Mouse (Mus musculus): ENCODE measurements around the gene Pim3.

Gene Pim3

DNA sequence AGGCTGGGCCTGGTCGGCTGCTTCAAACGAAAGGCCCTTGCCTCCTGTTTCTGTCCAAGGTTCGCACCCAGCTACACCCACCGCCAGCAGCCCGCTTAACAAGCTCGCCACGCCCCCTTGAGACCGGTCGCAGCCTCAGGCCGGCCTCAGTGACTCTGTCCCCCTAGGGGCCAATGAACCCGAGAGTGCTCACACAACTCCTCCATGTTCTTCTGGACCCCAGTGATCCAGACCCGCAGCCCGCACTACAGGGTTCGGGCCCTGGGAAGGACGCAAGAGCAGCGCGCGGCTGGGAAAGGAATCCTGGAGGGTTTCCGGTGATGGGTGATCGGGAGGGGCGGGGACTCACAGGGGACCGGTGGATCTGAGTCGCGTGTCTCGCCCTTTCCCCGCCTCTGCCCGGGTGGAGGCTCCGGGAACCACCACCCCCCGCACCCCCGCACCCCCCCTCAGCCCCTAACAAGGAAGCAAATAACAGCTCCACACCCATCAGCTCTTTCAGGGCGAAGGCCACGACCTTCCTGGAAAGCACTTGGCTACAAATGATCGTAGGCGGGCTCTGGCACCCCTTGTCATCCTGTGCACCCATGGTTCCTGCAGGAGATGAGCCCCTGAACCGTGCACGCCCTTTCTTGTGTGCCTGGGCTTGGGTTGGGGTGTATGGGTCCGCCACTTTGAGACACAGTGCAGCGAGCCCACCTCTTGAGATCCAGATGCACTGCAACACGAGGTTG lies 24.6 kb upstream of the Pim3 start:
- DNase-seq: peak; percentile 64

DNA sequence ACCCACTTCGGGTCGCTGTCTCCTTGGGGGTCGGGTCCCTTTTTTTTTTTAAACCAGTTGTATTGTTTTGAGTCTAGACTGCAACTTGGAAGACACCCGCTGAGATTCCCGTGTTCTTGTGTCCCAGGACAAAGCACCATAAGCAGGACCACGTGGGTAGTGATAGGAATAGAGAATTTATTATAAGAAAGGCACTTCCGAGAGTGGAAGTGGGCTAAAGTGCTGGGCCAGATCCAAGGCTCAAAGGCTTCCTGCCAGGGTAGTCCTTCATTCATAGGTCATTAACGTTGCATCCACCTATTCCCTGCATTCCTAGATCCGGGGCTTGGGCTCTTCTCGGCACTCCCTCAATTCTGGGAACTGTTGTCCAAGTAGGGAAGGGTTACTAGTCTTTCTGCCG lies 24.0 kb upstream of the Pim3 start:
- peak; percentile 18 for DNase-seq

DNA sequence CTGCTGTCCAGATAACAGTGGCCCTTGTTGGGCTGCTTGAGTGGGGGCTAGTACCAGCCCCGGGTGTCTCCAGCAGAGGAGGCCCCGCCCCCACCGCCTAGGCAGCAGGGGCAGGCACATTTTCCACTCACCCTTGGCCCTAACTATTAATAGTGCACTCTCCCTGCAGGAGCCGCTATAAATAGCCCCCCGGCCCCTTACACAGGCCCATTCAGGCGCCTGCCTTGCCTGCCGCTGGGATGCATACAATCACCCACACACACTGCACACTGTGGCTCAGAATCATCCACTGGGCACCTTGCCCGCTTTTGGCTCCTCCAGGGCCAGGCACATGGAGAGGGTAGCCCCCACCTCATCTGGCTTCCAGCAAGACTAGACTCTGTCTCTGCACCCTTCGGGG lies 22.7 kb upstream of the Pim3 start:
- DNase-seq: peak; percentile 90

DNA sequence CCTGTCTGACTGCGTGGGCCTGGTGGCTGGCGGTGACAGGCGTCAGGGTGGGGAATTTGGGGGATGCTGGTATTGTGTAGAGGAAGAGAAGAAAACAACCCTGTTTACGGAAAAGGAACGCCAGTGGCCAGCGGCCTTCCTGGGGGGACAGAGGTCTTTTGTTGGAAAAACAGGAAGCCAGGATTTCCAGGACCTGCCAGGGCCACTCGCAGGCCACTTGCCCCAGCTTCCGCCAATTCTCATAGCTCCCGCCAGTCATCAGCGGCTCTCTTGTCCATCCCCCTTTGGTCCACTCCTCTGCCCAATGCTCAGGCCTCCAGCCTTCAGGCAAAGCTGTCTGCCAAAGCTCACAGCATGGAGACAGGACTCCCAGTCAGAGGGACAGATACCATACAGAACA lies 21.9 kb upstream of the Pim3 start:
- peak; percentile 51 for DNase-seq

DNA sequence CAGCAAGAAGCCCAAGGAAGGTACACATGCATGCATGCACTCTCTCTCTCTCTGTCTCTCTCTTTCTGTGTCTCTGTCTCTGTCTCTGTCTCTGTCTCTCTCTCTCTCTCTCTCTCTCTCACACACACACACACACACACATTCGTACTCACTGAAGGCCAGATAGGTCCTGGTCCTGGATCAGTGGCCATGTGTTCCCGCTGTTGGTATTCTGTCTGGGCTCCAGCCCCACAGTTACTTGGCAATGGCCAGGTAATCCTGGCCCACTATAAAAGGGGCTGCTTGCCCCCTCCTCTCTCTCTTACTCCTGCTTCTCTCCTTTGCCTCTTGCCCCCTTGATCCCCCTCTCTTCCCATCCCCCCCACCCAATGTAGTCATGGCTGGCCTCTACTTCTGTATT lies 20.8 kb upstream of the Pim3 start:
- no peak for DNase-seq

DNA sequence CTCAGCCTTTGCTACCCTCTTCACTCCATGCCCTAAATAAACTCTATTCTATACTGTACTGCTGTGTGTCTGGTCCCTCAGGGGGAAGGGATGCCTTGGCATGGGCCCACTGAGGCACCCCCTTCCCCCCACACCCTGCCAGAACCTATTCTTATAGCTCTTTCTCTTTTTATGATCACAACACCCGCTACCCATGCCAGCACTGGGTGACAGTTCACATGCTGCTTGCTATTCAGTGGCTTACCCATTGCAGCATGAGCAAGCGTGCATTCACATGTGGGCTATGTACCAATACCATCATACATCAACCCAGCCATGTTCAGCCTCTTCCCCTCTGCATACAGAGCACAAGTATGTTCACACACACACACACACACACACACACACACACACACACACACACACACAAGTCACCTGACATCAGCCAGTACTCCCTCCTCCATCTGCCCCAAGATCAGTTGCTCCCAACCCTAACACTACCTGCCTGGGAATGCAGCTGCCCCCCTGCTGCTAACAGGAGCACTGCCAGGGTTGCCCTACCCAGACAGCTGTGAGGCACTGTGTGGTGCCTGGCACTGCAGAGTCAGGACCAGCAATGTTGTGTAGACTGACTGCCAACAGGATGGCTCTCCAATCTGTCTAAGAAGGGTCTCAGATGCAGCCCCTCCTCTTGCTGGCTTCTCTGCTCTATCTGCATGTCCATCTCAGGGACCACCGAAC lies 20.2 kb upstream of the Pim3 start:
- DNase-seq: no peak

DNA sequence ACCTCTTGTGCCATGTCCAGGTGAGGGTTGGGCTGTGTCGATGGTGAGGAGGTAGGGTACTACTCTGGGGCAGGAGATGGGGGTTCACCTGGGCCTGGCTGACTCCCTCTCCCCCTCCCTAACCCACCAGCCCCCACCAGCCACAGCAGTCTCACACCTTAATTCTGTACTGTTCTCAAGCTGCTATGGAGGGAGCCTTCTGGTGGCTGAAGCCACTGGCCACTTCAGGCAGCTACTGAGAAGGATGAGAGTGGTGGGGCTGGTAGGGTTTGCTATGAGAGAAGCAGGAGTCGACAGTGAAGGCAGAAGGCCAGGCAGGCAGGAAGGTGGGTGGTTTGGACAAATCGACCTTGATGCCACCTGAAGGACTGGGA lies 19.7 kb upstream of the Pim3 start:
- DNase-seq: no peak

DNA sequence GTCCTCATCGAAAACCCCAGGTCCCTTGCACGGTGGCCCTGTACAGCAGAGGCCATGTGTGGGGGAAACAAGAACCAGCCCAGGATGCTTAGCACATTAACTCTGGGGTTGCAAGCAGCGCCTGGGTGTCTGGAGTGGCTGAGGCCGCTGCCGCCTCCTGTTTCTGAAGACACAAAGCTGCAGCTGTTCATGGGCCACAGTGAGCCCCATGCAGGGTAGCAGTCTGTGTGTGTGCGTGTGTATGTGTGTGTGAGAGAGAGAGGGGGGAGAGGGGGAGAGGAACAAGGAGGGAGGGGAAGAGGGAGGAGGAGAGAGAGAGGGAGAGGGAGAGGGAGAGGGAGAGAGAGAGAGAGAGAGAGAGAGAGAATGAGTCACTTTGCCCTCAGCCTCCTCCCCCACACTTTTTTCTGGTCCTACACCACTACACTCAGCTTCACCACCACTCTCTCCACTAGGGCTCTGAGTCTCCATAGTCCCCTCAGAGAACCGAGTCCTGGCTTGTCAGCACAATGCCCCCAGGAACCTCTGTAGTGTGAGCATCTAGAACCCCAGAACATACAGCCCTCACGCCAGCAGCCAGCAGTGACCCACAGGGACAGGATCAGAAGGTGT lies 18.4 kb upstream of the Pim3 start:
- DNase-seq: peak; percentile 75

DNA sequence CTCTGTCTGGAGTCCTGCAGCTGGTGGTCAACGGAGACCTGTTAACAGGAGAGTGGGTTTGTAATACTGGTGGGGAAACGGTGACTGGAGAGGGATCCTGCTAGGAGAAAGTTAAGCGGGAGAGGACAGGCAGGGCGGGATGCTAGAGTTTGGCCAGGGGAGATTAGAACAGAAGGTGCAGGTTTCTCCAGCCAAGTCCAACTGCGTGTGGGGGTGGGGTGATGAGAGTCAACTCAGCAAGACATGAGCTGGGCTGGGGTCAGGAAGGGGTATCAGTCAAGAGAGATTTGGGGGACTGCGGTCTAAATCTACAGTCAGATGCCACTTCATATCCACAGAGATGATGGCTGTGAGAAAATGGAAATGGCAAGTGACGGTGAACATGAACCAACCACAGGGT lies 17.0 kb upstream of the Pim3 start:
- DNase-seq: no peak

DNA sequence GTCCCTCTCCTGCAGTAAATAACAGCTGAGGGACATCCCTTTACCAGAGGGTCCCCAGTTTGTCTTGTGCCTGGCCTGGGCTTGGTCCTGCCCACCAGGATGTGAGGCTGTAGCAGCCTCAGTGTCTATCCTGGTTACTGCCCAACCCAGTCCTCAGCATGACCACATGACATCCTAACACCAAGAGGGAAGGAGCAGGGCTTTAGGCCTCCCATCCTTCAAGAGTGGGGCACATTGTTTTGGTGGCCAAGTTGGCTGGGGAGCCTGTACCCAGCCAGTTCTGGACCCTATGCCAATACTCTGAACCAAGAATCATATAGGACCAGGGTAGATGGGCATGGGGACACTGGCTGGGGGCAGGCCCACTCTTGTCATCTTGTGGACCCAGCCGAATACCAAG lies 13.3 kb upstream of the Pim3 start:
- no peak for DNase-seq

DNA sequence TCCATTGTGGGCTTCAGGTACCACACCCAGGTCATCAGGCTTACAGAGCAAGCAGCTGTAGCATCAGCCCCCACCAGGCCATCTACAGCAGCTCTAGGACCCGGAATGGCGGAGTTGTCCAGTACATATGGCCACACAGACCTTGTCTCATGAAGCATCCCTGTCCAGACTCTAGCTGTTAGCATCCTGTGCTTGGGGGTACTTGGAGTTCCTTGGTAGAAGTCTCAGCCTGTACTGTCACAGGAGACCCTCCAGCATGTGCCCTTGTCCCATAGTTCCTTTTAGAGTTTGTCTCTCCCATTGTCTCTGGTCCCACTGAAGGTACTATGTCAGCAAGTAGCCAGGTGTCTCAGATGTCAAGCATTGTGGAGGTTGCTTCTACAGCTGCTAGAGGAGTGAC lies 12.4 kb upstream of the Pim3 start:
- DNase-seq: no peak

DNA sequence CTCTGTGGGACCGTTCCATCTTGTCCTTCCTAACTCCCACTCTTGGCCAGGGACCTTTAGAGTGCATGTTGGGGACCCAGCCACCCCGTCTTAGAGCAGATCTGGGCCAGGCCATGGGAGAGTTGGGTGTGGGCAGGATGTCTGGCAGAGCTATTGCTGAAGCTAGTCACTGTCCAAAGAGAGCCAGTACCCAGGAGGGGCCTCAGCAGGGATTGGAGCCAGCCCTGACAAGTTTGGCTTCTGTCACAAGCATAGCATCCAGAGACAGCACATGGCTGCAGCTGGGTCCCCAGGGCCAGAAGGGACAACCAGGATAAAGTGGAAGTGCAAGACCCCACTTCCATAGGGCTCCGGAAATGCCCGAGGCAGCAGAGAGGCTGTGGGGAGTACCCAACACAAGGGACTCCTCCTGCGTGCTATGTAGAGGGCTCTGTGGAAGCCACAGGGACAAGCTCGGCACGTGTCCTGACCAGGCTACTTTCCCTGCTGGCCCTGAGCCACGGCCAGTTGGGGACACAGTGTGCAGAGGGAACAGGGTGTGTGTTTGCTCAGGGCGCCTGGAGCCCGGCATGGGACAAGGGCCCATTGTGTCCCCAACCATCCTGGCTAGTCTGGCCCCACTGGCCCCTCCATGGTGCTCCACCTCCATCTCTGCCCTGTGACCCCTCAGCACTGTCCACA lies 11.7 kb upstream of the Pim3 start:
- peak; percentile 72 for DNase-seq

DNA sequence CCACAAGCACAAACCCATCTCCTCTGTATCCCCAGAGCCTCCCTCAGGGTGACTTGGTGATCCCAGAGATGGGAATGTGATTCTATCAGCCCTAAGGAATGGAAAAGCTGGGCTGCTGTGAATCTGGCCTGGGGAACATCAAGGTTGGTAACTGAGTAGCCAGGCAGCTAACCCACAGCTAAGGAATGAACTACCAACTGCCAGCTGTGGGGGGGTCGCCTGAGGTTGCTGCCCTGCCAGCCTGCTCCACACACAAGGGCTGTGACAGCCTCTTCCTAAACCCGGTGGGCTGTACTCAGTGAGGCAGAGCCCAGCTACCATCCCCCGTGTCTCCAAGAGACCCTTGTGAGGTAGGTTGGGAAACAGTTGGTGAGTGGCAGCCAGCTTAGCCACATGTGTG lies 10.9 kb upstream of the Pim3 start:
- DNase-seq: no peak

DNA sequence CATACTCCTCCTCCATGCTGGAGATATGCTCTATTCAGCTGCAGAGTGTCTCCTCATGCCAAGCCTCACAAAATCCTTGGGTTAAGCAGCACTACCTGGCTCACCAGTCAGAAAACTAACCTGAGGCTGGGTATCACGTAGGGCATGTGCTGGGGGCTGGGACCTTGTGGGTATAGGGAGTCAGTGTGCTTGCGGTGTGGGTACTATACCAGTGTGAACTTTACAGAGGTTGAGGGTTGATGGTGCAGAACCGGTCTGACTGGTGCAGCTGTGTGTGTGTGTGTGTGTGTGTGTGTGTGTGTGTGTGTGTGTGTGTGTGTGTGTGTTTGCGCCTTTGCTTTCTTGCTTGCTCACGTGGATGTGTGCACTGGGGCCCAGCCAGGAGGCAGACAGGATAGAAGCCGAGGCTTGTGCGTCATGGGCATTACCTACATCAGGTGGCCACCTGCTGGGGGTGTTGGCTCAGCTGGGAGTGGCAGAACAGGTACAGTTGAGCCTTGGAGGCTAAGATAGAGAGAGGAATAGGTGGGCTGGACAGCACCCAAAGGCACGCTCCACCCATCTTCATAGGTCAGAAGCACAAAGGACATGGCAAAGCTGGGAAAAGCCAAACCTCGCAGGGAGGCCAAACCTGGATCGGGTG lies 10.4 kb upstream of the Pim3 start:
- no peak for DNase-seq

DNA sequence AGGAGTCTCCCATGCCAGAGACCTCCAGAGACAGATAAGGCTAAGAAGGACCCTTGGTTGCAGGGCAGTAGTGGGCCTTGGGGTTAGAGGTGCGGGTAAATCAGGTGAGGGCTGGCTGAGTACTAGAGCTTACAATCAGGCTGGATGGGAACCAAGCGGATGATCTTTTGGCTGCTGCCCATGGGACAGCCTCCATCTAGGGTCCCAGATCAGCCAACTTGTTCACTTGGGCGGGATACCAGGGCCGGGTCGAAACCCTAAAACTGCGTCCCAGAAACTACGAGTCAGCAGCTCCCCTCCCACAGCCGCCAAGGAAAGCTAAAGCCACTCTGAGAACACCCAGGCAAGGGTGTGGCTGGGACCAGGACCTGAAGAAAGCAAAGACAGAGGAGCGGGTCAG lies 8.9 kb upstream of the Pim3 start:
- DNase-seq: no peak

DNA sequence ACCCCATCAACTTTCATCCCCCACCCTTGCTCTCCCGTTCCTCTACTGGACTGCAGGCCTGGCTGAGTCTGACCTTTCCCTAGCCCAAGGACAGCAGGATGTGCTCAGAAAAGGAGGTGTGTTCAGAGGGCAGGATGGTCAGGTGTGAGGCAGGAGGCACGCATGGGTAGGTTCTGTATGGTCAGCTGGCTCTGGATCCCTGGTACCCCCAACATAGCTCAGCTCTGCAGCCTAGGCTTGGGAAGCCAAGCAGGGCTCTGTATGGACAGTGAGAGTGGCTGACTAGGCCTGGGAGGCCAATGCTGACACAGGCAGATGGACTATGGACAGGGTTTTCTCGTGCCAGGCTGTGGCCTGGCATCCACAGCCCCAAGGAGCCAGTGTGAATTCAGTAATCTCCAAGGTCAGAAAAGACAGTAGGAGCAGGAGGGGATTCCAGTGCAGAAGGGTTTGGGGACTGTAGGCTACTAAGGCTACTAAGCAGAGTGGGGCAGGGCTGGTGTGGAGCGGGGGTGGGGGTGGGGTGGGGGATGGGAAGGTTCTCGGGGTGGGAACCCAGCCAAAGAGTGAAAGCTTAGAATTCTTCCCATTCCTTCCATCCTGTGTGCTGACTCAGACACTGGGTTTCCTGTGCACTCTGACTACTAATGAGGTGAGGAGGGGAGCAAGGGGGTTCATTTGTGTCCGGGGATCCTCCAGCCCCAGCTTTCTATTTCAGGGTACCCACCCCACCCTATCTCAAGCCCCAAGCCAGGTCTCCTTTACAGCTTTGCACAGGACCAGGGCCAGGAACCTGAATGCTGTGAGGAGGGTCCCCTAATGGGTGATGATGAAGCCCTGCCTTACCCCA lies 7.6 kb upstream of the Pim3 start:
- no peak for DNase-seq

DNA sequence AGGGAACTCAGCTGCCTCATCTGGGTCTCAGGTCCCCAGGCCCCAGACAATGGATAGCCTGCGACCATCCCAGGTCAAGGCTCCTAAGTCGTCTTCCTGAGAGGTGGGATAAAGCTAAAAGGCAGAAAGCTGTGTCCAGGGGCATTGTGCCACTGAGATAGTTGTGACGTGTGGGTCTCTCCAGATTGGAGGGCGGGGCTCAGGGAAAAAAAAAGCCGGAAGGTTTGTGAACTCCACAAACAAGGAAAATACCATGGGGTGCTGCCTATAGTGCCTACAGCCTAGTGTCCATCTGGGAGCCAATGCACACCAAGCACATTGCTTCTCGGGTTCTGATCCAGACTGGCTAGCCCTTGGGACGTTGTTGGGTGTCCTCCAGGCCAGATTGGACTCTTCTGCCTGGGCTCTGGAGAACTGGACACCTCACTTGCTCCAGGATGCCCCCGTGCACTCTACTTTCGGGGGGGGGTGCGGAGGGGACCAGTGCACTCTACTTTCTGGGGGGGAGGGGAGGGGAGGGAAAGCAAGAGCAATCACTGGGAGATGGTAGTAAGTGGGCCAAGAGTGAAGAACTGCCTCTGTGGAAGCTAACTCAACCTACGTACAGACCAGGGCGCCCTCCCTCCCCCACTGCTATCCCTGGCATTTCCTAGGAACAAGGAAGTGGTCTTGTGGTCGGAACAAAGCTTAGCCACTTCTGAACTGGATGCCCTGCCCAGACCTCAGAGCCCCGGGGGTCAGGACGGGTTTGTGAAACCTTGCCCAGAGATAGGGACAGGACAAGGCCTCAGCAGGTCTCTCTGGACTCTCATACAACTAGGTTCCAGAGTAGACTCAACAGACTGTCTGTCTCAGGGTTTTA lies 6.8 kb upstream of the Pim3 start:
- DNase-seq: no peak

DNA sequence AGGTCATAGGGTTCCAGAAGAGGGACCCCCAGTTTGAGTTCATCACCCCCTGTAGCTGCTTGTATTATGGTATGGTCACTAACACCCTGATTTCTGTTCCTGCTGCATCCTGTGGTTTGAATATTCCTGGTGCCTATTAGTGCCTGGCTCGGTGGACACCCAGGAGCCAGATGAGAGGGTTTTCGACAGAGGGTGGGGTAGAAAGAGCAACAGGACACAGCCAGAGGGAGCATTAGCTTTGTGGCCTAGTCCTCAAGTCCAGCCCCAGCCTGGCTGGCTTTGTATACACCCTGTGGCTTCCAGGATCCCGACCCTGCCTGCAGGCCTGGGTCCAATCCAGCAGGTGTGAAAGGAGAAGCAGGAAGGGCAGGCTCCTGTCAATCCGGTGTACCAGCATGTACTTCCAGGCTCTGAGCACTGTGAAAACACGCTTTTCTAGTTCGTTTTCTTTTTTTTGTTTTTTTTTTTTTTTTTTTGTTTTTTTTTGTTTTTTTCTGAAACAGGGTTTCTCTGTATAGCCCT lies 6.0 kb upstream of the Pim3 start:
- DNase-seq: no peak

DNA sequence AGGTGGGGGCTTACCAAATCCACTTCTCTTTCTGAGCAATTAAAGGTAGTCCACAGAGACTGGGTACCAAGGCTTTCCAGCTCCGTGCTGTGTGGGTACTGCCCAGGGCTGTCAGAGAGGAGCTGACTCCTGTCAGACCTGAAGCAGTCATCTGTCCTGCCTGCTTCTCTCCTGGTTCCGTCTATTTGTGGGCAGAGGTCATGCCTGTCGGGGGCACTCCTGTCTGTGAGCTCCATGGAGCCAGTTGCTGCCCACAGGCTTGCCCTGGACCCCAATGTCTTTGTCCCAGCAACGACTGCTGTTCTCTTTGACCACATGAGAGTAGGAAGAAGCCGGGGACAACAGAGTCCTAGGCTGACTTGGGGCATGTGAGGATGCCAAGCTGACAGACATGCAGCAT lies 5.4 kb upstream of the Pim3 start:
- no peak for DNase-seq

DNA sequence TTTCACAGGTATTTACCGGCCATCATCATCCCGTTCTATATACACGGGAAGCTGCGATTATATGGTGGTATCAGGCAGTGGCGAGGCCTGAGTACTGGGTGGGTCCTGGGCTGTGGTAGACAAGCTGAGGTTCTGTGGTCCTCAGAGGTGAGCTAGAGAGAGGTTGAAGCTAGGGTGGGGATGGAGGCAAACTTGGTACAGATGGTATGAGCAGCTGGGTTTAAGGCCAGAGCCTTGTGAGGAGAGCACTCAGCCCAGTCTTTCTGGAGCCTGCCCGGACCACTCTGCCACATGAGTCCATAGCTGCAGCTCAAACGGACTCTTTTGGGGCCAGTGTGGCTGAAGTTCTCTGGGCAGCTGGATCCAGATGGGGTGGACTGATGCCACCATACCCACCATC lies 4.6 kb upstream of the Pim3 start:
- no peak for DNase-seq

DNA sequence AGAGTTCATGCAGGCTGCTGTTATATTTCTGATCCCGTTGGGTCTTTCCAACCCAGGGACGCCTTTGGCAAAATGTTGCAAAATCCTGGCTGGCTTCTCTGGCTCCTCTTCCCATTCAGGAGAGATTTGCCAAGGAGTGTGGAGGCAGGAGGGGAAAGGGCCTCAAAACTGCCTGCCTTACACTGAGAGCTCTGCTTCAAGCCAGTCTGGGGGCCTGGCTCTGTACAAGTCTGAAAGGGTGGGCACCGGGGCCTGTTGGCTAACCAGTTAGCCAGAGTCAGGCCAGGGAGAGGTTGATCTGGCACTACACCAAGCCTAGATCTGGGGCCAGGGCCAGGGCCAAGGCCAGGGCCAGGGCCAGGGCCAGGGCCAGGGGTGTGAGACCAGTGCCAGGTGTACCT lies 3.8 kb upstream of the Pim3 start:
- no peak for DNase-seq

Measured in retina, postnatal 1 day (tissue).